Mouse (Mus musculus) layer of hippocampus, postnatal 25 days (tissue): ENCODE data around the gene Abraxas1. TPM values are rescaled to one million over a fixed set of nuclear protein-coding genes. Genes with fewer than 3 reads are reported as not detected.

Source experiments
- DNase-seq, 2 experiments: peaks; one replicate each; pipeline ENCODE4 v3.0.0; 2022; ENCODE audit warnings: mixed read lengths in 2 of 2, low spot score in 1 of 2; ENCODE audit errors: extremely low spot score in 1 of 2
- total RNA-seq, 2 experiments: library from RNA; stranded (reverse); gene quantifications; 2 replicates each; pipeline ENCODE4 v1.2.3; 2021

The Abraxas1 gene
- total RNA-seq: 1 to 10 TPM; 6.9 to 9.2 TPM

DNA sequence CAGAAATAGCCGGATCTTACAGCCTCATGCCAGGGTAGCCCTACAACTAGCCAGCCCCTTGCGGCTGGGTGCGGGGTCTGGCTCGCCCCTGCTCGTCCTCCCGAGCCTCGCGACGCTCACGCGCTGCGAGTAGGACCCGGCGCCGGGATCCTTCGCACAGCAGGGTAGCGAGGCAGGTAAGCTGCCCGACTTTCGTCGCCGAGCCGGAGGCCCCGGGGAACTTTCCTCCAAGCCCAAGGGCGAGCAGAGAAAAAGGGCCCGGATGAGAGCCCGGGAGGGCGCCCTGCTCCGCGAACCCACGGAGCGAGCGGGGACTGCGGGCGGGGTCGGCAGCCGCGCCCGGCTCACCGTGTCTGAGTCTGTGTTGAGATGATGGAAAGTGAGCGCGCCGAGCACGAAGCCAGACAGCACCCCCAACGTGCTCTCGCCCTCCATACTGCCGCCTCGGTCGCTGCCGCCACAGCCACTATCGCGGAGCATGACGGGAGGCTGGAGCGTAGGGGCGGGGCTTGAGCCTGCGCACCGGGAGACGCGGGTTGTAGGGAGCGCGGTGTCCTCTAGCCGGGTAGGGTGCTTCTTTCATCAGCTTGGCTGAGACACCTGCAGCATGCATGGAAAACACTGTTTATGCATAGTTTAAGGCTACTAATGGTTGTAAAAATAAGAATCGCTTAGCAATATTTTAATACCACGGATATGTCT lies at the start of gene Abraxas1:
TSS of gene Abraxas1 (minus strand) at position 483 of the 702 bp plus-strand sequence.
- peak; percentile 76 to 80 for DNase-seq

DNA sequence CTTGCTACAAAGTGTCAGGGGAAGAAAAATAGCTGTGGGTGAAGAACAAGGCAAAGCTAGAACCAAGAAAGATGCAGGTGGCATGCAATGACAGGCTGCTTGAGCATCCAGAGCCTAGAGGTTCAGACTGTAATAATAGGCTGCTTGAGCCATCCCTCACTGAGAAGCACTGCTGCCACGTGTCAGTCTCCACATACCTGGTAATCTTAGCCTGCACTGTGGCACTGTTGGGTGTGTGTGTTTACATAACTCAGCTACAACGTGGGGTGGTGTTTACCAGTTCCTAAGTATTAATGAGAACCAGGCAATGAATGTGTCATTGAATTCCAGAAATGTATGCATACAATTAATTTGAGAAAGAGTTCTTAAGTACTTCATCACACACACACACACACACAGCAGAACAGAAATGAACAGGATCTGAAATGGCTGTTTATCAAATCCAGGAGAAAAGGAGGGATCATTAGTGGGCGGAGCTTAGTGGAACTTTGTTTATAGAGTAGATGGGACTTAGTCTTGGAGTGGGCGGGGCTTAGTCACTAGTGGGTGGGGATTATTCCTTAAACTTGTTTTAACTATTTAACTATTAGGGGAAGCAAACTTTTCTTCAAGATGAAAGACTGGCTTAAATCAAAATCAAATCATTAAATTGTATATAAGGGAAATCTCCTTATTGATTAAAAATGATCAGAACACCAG lies 48.6 kb upstream of the Abraxas1 start:
- DNase-seq: no peak

DNA sequence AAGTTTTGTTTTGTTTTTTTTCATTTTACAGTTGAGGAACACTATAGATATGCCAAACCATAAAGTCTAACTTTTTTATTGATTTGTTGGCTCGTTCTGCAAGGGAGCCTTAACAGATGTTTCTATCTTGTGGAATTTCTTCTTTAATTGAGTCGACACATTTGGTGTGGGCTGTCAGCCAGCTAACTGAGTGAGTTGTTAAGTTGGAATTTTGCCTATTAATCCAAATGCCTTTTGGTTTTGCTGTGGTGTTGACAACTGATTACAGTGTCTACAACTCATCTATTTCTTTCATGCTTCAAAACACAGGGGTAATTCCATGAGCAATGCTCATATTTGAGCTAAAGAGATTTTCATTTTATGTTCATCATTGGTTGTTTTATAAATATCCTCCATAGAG lies 45.4 kb upstream of the Abraxas1 start:
- DNase-seq: peak in 1 of 2 experiments; percentile 18

DNA sequence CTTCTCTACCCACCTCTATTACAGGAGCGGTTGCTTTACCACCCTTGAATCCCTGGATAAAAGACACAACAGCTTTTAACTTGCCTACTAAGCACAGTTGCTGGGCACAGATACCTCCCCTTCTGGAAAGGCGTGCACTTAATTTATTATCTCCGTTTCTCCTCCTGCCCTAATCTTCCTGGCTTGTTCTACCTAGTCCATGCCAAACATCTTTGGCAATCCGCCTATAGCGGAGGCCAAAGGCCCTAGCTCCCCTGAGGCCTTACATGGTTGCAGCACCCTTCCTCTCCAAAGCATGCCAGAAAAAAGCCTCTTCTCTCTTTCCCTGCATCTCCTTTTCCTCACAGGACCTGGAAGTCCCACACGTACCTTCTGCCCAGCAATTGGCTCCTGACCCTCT lies 43.7 kb upstream of the Abraxas1 start:
- no peak for DNase-seq

DNA sequence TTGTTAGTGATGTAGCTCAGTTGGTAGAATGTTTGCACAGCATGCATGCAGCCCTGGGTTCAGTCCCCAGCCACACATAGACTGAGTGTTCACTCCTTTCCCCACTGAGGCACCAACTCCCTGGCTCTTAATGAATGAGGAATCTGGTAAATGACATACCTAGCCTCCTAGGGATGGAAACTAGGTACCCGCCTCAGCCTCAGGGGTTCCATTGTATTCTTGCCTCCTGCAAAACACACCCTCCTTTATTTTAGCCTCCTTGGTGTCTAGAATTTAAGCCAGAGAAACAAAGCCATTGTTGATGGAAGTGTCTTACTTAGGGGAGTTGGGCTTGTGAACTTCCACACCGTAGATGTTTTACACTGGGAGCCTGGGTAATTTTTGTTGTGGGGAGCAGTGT lies 42.3 kb upstream of the Abraxas1 start:
- DNase-seq: no peak

DNA sequence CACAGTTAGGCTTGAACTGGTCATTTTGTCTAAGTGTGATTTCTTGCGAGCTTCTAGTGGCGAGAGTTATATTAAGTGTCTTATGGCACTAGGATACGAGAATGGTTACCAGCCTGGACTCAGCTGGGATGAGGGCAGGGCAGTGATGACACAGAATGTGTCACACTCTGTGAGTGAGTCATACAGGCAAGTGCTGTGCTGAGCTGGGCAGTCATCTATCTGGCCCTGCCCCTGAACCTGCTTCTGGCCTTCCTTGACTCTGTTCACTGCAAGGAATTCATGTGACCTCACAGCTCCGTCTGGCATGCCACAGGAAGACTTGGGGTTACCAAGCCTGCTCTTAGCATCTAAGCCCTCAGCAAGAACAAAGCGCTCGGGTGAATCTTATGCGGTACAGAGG lies 41.0 kb upstream of the Abraxas1 start:
- DNase-seq: no peak

DNA sequence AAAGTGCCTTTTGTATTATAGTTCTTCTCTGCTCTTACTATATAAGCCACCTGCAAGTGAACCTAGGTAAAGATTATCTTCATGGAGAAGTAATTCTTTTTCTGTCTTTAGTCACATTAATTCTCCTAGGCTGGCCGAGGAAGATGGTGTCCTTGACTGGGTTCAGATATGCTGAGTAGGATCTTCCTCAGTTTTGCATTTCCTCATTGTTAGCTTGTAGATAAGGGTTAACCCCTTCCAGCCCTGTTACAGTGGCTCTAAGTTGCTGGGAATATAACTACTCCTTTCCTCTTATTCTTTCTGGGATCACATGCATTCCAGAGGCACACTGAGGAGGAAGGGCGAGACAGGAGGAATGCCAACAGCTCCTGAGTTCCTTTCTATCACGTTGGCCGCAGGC lies 40.4 kb upstream of the Abraxas1 start:
- DNase-seq: no peak

DNA sequence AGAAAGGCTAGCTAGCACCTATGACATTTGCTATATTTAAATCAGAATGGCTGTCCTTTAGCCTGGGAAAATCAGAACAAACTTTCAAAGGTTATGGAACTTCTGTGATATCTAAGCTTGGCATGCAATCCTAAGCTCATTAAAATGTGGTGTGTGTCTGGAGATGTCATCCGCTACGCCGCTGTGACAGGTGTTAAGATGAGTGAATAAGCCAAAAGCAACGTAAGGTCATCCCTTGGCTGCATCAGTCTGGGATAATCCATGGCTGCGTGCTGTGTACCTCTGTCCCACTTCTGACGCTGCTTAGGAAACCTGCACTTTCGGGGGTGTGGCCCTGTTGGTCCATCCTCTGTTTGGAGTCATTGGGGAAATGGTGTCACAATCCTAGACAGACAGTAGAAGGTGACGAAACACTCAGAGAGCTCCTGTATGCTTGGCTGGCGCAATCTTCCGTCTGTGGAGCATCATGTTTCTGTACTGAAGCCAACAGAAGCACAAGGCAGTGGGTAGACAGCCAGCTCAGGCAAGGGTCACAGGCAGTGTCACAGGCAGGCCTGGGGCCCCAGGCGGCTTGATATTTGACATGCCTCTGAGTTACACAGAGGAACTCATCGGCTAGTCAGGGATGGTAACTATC lies 39.8 kb upstream of the Abraxas1 start:
- DNase-seq: no peak

DNA sequence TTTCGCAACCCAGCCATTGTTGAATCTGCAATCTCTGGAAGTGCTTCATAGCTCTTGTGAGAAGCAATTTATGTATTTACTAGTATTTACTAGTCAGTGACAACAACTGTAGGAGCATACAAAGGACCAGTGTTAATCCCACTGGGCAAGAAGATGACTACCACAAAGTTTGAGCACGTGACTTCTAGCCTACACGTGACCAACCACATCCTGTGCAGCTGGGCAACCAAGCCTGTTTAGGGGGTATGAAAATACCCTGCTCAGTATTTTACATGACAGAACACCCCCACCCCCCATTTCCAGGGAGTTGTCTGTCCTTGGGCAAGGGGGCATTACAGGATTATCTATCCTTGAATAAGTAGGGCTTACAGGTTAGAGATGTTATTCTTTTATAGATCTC lies 35.8 kb upstream of the Abraxas1 start:
- DNase-seq: no peak

DNA sequence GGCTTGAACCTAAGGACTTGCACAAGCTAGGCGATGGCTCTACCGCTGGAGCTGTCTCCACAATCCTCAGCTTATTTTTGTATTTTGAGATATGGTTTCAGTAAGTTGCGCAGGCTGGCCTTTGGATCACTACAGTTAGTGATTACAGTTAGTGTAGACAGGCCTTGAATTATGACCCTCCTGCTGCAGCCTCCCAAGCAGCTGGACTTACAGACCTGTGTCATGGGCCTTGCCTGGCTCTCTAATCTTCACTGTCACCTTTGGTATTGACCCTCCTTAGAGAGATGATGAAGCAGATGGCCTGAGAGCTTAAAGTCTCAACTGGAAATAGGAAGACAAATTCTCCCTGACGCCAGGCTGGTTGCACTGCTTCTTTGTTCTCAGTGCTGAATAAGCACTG lies 33.2 kb upstream of the Abraxas1 start:
- DNase-seq: no peak

DNA sequence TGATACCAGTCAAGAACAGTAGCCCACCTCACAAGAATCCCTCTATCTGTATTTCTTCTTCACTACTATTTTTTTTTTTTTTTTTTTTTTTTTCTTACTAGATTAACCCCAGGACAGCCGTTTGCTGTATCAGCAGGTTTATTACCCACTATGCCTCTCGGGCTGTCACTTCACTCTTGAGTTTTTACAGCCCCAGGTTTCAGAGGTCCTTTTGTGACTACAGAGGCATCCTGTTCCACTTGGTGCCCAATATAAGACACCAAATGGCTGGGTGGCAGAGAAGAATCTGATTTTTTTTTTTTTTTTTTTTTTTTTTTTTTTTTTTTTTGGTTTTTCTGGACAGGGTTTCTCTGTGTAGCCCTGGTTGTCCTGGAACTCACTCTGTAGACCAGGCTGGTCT lies 26.4 kb upstream of the Abraxas1 start:
- DNase-seq: no peak

DNA sequence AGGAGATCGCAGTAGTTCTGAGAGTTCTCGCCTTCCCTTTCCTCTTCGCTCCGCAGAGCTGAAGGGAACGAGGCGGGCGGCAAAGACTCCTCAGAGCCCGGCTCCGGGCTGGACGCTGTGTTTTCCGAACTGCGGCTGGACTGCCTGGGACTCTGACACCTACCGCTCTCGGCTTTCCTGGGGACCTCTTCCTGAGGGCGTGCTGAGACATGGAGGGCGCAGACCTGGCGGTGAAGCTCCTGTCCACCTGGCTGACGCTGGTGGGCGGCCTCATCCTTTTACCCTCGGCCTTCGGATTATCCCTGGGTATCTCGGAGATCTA lies 25.8 kb upstream of the Abraxas1 start:
- peak; percentile 9 to 10 for DNase-seq

DNA sequence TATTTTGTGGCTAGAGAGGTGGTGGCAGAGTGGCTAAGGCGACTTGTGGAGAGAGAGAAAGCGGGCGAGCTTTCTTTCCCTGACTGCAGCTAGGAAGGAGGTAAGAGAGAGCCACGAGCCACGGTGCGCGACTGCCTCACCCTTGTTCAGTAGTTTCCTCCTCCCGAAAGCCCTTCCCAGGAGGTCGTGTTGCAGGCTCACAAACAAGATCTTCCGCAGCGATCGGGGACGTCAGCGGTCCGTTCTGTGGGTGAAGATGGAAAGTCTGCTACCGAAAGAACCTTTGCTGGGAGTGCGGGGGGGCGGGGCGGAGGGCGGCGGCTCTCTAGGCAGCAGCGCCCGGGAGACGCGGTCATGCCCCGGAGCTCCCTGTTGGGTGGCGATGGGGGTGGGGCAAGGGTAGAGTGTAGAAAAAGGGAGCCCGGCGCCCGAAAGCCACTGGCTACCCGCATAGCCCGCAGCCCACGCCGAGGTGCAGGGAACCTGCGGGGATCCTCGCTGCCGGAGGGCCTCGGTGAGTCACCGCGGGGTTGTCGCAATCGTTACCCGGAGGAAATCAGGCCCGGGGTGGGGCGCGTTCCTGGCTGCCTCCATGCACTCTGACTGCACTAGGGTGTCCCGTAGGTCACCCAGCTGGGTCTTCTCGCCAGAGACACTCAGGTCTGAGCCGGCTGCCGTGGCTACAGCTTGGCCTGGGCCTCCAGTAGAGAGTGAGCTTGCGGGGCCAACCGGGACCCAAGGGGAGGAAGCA lies 25.3 kb upstream of the Abraxas1 start:
- DNase-seq: peak; percentile 16 to 32

DNA sequence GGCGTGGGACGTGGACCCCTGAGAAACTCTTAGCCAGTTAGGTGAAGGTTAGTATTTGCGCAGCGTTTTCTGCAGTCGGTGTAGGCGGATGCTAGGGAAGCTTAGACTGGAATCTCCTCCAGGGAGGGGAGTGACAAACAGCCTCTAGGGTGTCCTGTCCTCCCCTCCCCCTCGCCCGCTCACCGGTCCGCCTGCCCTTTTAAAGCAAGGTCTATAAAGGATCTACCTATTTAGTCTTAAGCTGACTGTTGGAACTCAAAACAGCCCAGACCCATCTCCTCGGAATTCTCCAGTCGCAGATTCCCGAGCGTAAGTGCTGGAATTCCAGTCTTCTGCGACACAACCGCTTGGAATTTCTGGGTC lies 24.7 kb upstream of the Abraxas1 start, which contains the start of gene Gpat3:
TSS of gene Gpat3 (plus strand) at position 229 of the 363 bp plus-strand sequence.
- DNase-seq: peak; percentile 11 to 17

DNA sequence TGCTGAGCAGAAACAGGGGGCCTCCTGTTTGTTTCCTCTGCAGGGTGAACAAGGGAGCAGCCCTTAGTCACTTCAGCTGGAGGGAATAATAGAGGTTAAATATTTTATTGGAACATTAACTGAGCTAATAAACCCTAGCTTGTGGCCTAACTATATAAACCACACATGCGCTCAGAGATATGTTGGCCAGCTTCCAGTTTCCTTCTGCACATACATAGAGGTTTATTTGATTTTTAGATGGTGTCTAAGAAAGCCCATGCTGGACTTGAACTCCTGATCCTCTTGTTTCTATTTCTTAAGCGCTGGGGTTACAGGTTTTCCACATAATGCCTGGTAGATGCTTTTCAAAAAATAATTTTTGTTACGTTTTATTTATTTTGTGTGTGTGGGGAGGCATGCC lies 23.7 kb upstream of the Abraxas1 start:
- DNase-seq: no peak

DNA sequence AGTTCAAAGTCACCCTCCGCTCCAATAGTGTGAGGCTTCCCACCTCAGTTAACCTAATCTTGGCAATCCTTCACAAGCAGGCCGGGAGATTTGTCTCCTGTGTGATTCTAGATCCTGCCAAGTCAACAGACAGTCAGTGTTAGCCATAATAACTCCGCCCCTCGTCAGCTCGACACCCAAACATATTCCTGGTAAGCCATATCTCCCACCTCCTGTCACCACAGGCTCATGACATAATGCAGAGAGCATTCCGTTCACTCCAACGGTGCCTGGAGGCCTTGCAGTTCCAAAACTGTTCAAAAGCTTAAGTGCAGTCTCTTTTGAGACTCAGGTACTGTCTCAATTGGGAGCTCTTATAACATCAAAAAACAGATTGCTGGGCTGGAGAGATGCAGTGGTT lies 17.1 kb upstream of the Abraxas1 start:
- no peak for DNase-seq

DNA sequence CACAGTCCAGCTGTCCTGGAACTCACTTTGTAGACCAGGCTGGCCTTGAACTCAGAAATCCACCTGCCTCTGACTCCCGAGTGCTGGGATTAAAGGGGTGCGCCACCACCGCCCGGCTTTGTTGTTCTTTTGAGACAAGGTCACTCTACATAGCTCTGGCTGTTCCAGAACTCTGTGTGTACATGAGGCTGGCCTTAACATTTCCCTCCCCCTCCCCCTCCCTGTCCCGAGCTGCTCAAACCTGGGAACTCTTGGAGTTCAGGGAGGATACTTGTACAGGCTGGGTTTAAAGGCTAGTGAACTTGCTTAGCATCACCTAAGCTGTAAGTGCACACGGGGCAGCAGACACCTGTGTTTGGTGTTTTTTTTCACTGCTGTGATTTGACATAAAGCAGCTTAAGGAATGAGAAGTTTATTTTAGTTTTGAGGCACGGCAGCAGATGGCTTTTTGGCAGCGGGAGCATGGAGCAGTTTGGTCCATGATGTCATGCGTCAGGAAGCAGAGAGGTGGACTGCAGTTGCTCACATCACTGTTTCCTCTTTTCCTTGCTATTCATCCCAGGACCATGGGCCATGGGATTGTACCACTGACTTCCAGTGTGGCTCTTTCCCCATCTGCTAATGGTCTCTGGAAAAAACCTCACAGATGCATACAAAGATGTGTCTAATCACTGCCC lies 15.2 kb upstream of the Abraxas1 start:
- DNase-seq: no peak

DNA sequence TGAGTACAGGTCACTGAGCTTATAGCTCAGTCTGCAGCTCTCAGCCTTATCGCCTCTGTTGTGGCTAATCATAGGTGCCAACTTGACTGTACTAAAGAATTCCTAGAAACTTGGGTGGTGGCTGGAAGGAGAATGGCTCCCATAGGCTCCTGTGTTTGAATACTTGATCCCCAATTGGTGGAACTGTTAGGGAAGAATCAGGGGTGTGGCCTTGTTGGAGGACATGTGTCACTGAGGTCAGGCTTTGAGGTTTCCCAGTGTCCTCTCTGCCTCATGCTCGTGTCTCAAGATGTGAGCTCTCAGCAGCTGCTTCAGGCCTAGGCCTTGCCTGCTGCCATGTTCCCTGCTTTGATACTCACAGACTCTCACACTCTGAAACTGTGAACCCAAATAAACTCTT lies 13.1 kb upstream of the Abraxas1 start:
- no peak for DNase-seq

DNA sequence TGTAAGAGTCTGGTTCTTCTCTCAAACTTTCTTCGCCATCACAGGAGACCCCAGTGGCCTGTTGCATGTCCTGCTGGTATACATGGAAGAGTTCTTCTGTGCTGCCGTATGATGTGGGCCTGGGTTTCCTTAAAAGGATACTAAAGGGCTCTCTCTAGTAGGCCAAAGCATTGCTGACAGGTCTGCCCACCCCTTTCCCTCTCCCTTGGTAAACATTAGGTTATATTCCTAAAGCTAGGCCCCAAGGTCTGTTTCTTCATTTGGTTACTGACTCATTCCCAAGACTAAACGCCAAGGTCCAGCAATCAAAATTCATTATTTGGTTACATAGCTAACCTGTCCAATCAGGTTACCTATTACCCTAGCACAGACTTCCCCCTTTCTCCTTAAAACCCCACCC lies 11.9 kb upstream of the Abraxas1 start:
- DNase-seq: no peak

DNA sequence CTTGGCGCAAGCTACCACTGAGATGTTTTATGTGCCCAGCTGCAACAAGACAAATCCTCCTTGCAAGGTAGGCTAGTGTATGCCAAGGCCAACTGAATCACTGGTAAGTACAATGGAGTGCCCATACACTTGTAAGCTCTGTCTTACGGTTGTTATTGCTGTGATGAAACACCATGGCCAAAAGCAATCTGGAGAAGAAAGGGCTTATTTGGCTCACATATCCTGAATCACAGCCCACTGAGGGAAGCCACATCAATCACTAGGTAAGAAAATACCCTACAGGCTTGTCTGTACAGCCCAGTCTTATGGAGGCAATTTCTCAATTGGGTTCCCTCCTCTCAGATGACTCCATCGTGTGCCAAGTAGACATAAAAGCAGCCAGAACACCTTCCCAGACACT lies 7.9 kb upstream of the Abraxas1 start:
- DNase-seq: no peak

DNA sequence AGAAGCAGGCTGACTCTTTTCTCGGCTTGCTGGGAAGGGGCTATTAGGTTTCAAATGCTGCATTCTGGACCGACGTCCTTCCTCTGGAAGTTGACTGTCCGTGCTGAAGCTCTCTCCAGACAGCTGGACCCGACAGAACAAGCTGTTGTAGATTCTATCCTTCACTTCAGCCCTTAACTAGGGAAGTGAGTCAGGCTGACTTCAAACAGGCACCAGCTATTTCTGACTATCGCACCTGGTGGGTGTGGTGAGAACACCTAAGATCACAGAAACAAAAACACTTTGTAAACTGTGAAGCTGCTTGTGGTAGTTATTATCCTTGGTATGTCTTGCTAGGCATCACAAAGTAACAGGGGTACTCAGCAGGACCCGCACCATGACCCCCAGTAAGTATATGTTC lies 5.8 kb upstream of the Abraxas1 start:
- no peak for DNase-seq
